Mouse (Mus musculus) liver, postnatal 0 days (tissue): ENCODE data around the gene Chn1. TPM values are rescaled to one million over a fixed set of nuclear protein-coding genes. Genes with fewer than 3 reads are reported as not detected.

Experiments used
- ATAC-seq: fragments of 200-750 bp; cut with Nextera tagmentation; 2 replicates; pipeline ENCODE4 v1.8.0; 2017; ENCODE audit warnings: mild to moderate bottlenecking, moderate library complexity
- DNase-seq: peaks from one replicate; pipeline ENCODE4 v3.0.0-alpha.2; 2016
- H3K27ac ChIP-seq: fragments of 300-500 bp; sonication (generic); 2 replicates; pipeline ENCODE4 v1.5.1; 2014; ENCODE audit warnings: antibody characterized with exemption, moderate library complexity, mild to moderate bottlenecking, low read depth
- H3K27me3 ChIP-seq: fragments of 300-500 bp; sonication (generic); 2 replicates; pipeline ENCODE4 v1.6.1; 2014; ENCODE audit warnings: low read length, control low read depth, mixed read lengths; ENCODE audit not compliant: insufficient read depth
- H3K36me3 ChIP-seq: fragments of 300-500 bp; sonication (generic); replicated peaks from 2 replicates; pipeline ENCODE4 v1.6.1; 2014; ENCODE audit warnings: mild to moderate bottlenecking, control low read depth, low read length, moderate library complexity, mixed read lengths; ENCODE audit not compliant: insufficient read depth
- H3K4me1 ChIP-seq: fragments of 300-500 bp; sonication (generic); 2 replicates; pipeline ENCODE4 v1.6.1; 2014; ENCODE audit warnings: antibody characterized with exemption, mild to moderate bottlenecking, control low read depth; ENCODE audit not compliant: insufficient read depth
- H3K4me2 ChIP-seq: fragments of 300-500 bp; sonication (generic); 2 replicates; pipeline ENCODE4 v1.6.1; 2014; ENCODE audit warnings: low read depth, mild to moderate bottlenecking, low read length, moderate library complexity, mixed read lengths
- H3K4me3 ChIP-seq: fragments of 300-500 bp; sonication (generic); 2 replicates; pipeline ENCODE4 v1.5.1; 2014; ENCODE audit warnings: low read depth, low read length
- H3K9ac ChIP-seq: fragments of 300-500 bp; sonication (generic); replicated peaks from 2 replicates; pipeline ENCODE4 v1.6.1; 2014; ENCODE audit warnings: mild to moderate bottlenecking, moderate library complexity
- H3K9me3 ChIP-seq: fragments of 300-500 bp; sonication (generic); 2 replicates; pipeline ENCODE4 v1.6.1; 2016; ENCODE audit warnings: mild to moderate bottlenecking, control low read depth, low read length, mixed read lengths
- CTCF ChIP-seq: sonication (generic); IDR thresholded peaks from 2 replicates; pipeline ENCODE4 v1.5.1; 2016; ENCODE audit warnings: antibody characterized with exemption, low read depth
- EP300 ChIP-seq: IDR thresholded peaks from 2 replicates; pipeline ENCODE4 v1.6.1; 2016; ENCODE audit warnings: antibody characterized with exemption, low read depth, mild to moderate bottlenecking
- WGBS: fragments of 180-500 bp; shearing (Covaris S2); extraction: QIAGEN DNeasy Blood & Tissue Kit; methylation state at CpG from one replicate; pipeline ENCODE4 v1.1.7; 2014; ENCODE audit not compliant: insufficient replicate concordance; 5-methylcytosine and 5-hydroxymethylcytosine counted together
- polyA plus RNA-seq: library from polyadenylated mRNA; unstranded; fragments of >200 nt; fragmentation: Nextera tagmentation; extraction: Ambion mirVana; gene quantifications from 2 replicates; pipeline ENCODE4 v1.2.1, GENCODE M21; 2015

Chn1 gene
- polyA plus RNA-seq, 1 experiment from 2014 or later, result 0.26 TPM

DNA sequence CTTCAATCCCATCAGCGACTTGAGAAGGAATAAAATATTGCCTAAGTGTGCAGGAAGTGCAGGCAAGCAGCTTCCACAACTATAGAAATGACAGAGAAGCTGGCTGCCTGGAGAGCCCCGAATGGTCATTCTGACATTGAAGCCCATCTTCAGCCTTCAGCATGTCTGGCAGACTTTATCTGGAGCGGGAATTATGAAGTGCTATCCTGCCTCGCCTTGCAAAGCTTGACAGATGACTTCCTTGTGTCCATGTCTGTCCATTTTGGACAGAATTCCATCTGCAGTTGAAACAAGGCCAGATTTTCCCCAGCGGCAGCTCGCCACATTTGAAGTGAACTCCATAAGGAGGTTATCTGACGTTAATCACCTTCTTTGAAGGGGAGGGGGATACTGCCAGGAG, 15.2 kb downstream of the Chn1 start:
- H3K27ac ChIP-seq, result no peak overlapping the region
- H3K4me1 ChIP-seq, result no peaks in the 10 kb centered on the region
- TF ChIP-seq EP300 (no peak), CTCF (no peak)
- no peaks in the 10 kb centered on the region for H3K36me3 ChIP-seq
- no peak overlapping the region for H3K4me3 ChIP-seq
- H3K4me2 ChIP-seq, result no peak overlapping the region
- no peaks in the 10 kb centered on the region for H3K27me3 ChIP-seq
- ATAC-seq (no peak), DNase-seq (no peak)
- 81% methylated on average over 7 of the region's 7 CpGs for WGBS
- no peaks in the 10 kb centered on the region for H3K9me3 ChIP-seq
- H3K9ac ChIP-seq, result no peak overlapping the region

DNA sequence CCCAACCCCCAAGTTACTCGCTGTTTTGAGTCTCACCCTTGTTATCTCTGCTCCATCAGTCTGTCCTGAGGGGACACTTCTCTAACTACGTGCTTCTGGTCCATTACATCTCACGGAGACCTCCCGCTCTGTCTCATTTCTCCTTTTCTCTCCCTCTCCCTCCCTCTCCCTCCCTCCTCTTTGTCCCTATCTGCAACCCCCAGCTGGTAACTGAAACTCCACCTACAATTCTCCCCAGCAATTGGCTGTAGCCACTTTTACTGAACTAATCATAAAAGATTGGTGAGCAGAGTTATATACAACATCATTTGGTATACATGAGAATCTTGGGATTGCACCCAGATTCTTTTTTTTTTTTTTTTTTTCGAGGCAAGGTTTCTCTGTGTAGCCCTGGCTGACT, 16.1 kb downstream of the Chn1 start:
- Histone ChIP-seq H3K27me3 (no peaks in the 10 kb centered on the region), H3K9me3 (no peaks in the 10 kb centered on the region), H3K27ac (no peak overlapping the region), H3K36me3 (no peaks in the 10 kb centered on the region), H3K4me1 (no peaks in the 10 kb centered on the region), H3K4me3 (no peak overlapping the region), H3K9ac (no peak overlapping the region), H3K4me2 (no peak overlapping the region)
- ATAC-seq (no peak), DNase-seq (no peak)
- WGBS, result 42% methylated on average over 5 of the region's 5 CpGs
- no peak for TF ChIP-seq EP300
- no peak for TF ChIP-seq CTCF

- 53% methylated on average over 1 of the region's 1 CpGs for WGBS
- TF ChIP-seq CTCF, result no peak
- no peak for TF ChIP-seq EP300
Observed at GRCm38 (mm10) chr2:73747297-73747696, 27.8 kb downstream of the Chn1 start.

GRCm38 (mm10) chr2:73746375-73746770, 28.8 kb downstream of the Chn1 start:
- no peaks in the 10 kb centered on the region for H3K27me3 ChIP-seq
- no peak overlapping the region for H3K27ac ChIP-seq
- TF ChIP-seq EP300, result no peak
- TF ChIP-seq CTCF, result no peak
- H3K9ac ChIP-seq, result no peak overlapping the region
- H3K4me1 ChIP-seq, result no peaks in the 10 kb centered on the region
- DNase-seq (no peak), ATAC-seq (no peak)
- no peak overlapping the region for H3K4me3 ChIP-seq
- H3K36me3 ChIP-seq, result no peaks in the 10 kb centered on the region
- H3K9me3 ChIP-seq, result no peaks in the 10 kb centered on the region
- WGBS, result 69% methylated on average over 1 of the region's 1 CpGs
- H3K4me2 ChIP-seq, result no peak overlapping the region

More at GRCm38 (mm10) chr2:73747297-73747696, 27.8 kb downstream of the Chn1 start:
- no peak for ATAC-seq
- Histone ChIP-seq H3K4me2 (no peak overlapping the region), H3K4me3 (no peak overlapping the region), H3K27me3 (no peaks in the 10 kb centered on the region), H3K9ac (no peak overlapping the region), H3K27ac (no peak overlapping the region), H3K9me3 (no peaks in the 10 kb centered on the region), H3K36me3 (no peaks in the 10 kb centered on the region), H3K4me1 (no peaks in the 10 kb centered on the region)
- DNase-seq, result no peak

DNA sequence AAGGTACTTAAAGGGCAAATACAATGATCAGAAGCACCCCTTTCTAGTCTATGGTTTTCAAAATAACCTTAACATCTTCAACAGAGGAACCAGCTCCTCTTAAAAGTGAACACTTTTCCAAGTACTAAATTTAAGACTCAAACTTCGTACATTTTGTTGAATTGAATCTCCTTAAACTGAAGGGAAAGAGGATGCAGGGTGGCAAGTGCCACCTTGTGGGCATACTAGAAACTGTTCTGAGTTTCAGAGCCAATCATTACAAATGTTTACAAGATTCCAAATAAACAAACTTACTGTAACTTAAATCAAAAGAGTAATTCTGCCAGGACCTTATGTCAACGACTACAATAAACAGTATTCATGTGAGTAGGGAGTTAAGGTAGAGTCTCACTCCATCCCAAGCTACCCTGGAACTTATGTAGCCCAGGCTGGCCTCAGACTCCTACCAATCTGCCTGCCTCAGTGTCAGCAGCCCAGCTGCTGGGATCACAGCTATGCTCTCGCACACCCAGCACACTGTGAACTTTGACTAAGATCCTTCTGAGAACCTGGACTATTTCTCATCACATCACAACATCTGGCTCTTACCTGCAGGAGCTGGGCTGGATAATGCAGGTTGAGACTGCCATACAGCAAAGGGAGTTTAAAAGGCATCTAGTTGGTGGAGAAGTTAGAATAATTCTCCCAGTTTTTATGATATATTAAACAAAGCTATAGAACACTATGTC, 29.3 kb downstream of the Chn1 start:
- TF ChIP-seq CTCF, result peak; percentile 67
- no peak for TF ChIP-seq EP300
- ATAC-seq (no peak), DNase-seq (no peak)
- Histone ChIP-seq H3K4me2 (no peak overlapping the region), H3K27me3 (no peaks in the 10 kb centered on the region), H3K9ac (no peak overlapping the region), H3K36me3 (no peaks in the 10 kb centered on the region), H3K27ac (no peak overlapping the region), H3K9me3 (no peaks in the 10 kb centered on the region), H3K4me3 (no peak overlapping the region), H3K4me1 (no peaks in the 10 kb centered on the region)
- 41% methylated on average over 3 of the region's 3 CpGs for WGBS

DNA sequence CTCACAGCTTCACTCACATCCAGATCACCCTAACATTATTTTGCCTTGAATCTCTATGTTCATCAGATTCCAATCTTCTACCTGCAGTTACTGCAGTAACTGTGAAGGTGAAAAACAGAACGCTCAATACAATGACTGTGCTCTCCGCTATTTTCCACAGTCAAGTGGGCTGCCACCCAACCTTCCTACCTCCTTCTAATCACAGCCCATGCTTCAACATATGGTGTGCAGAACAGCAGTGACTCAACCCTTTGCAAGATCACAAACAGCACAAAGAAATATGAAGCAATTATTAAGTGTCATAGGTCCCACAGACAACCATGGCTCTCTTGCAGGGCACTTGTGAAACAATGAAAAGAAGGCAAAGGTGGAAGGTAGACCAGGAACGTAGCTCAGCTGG, 33.9 kb downstream of the Chn1 start:
- Histone ChIP-seq H3K9me3 (no peaks in the 10 kb centered on the region), H3K27ac (no peak overlapping the region), H3K4me1 (no peaks in the 10 kb centered on the region), H3K4me3 (no peak overlapping the region), H3K36me3 (no peaks in the 10 kb centered on the region), H3K4me2 (no peak overlapping the region), H3K9ac (no peak overlapping the region), H3K27me3 (no peaks in the 10 kb centered on the region)
- no peak for DNase-seq
- TF ChIP-seq CTCF, result no peak
- TF ChIP-seq EP300, result no peak
- ATAC-seq, result no peak
- WGBS, result 81% methylated on average over 3 of the region's 3 CpGs

DNA sequence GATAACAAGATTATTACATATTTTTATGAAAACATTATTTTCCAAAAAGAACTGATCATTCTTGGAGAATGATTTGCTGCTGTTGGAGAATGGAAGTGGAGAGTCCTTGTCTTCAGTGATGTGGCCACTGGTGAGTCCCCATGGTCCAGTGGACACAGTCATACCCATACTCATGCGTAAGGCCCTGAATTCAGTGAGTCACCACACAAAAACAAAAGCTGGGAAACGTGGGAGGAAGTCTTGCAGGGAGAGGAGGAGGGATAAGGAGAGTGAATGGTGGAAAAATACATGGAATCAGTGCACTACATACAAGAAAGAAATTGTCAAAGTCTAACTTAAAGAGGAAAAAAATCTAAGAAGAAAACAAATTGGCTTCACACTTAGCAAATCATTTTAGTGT, 47.3 kb downstream of the Chn1 start:
- no peak for TF ChIP-seq EP300
- no peak for TF ChIP-seq CTCF
- ATAC-seq (no peak), DNase-seq (no peak)
- H3K4me1 ChIP-seq, result no peaks in the 10 kb centered on the region
- H3K4me2 ChIP-seq, result no peak overlapping the region
- no peak overlapping the region for H3K27ac ChIP-seq
- WGBS, result 57% methylated on average over 2 of the region's 2 CpGs
- H3K4me3 ChIP-seq, result no peak overlapping the region
- no peak overlapping the region for H3K9ac ChIP-seq
- H3K9me3 ChIP-seq, result no peaks in the 10 kb centered on the region
- H3K27me3 ChIP-seq, result no peaks in the 10 kb centered on the region
- no peaks in the 10 kb centered on the region for H3K36me3 ChIP-seq
